Mouse (Mus musculus) kidney, adult 8-10 months (tissue): ENCODE measurements around the gene Rspo4.

Source experiments
- DNase-seq, 2 experiments: peaks; one replicate each; pipeline ENCODE4 v3.0.0; 2022

Gene Rspo4

DNA sequence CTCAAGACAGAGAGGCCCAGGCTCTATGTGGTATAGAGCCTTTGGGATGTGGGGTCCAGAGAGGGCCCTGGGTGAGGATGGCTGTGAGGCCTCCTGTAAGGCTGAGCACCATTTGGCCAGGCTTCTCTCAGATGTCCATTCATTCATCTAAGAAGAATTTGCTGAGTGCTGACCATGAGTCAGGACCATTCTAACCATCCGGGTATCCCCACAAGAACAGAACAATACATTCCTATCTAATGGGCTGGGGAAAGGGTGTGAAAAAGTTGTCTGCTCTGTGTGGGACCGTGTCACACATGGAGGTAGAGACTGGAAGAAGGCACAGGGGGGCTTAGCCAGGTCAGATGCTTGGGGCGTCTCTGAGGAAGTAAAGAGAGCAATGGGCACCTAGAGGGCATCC, 69.0 kb downstream of the Rspo4 start:
- DNase-seq: no peak

GRCm38 (mm10) chr2:151914120-151914519, 71.4 kb downstream of the Rspo4 start:
- DNase-seq: no peak

DNA sequence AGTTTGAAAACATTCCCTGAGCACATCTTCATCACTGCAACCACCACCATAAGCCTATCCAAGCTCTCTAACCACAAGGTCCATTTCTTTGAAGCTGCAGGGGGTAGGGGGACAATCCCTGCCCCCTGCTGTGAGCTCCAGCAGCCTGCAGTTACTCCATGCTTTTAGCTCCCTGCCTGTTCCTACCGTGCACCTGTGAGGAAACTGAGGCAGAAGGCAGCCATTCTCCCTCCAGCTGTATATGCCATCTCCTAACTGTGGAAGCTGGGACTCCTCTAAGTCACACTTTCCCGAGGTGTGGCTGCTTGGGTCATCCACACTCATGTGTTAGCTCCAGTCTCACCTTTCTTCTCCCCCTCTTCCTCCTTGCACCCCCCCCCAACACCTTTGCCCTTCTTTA, 72.4 kb downstream of the Rspo4 start:
- no peak for DNase-seq

DNA sequence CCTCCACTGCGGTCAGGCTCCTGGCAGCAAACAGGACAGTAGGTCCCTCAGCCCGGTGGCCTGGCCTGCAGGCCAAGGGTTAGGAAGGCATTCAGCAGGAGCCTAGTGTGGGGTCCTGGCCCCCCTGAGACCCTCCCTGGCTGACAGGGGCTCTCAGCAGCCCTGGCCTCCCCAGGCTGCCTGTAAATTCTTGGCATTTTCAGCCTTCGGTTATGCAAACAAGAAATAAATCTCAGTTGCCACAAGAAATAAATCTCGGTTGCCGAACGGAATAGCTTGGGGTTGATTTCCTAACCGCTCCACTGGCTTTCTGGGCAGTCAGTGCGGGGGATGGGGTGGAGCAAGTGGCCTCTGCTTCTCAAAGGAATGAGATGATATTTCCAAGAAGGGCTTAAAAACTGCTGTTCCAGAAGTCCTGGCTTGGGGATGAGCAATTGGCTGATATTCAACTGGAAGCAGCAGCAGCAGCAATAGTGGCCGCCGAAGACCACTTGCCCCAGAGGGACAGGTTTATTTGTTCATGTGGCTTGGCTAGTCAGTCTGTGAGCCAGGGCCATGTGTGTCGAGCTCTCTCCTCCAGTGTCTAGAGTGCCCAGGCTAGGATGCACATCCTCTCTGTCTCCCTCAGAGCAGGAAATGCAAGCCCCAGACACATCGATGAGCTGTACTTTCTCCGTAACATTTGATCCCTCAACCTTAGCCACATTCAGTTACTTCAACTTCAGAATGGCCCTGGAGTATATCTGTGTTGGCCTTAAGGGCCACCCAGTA, 73.5 kb downstream of the Rspo4 start:
- peak; percentile 36 to 58 for DNase-seq

- DNase-seq: peak; percentile 52 to 68
Observed at GRCm38 (mm10) chr2:151919140-151919539, 76.4 kb downstream of the Rspo4 start.

DNA sequence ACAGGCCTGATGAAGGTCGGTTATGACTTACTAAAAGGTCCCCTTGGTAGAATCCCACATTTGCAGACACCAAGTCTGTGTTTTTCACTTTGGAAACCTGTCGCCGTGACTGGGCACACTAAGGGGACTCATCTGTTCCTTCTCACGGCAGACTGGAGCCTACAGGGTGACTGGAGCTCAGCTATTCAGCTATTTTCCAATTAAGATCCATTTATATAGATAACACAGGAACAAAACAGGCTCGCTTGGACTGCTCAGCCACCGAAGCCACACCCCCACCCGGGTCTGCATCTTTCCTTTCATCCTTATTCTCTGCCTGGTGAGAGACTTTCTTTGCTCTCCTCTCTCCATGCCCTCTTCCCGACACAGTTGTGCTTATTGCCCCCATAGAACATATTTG, 78.3 kb downstream of the Rspo4 start:
- DNase-seq: no peak

GRCm38 (mm10) chr2:151921596-151921995, 78.9 kb downstream of the Rspo4 start:
- no peak for DNase-seq
